Mouse (Mus musculus) lung, postnatal 4 days (tissue): ENCODE results near the gene Nfe2l2.
"Not testable (repeated sequence)": the region's sequence is repeated elsewhere in the genome, so short reads cannot be mapped to it uniquely, and the experiment has no call there.

Source experiments
- DNase-seq, 2 experiments: peaks; one replicate each; pipeline ENCODE4 v3.0.0; 2021

The Nfe2l2 gene

GRCm38 (mm10) chr2:75642795-75643550, 61.5 kb downstream of the Nfe2l2 start:
- peak; percentile 29 to 48 for DNase-seq

DNA sequence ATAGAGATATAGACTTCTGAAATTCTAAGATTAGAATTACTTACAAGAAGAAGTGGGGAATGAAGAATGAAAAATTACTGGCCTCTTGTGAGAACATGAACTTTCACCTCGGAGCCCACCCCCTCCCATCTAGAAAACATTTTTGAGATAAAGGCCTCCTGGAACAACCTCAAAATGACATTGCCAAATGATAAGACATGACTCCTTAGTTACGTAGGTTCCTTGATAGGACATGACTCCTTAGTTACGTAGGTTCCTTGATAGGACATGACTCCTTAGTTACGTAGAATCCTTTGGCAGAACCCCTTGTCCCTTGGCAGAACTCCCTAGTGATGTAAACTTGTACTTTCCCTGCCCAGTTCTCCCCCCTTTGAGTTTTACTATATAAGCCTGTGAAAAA, 62.1 kb downstream of the Nfe2l2 start:
- DNase-seq = not testable (repeated sequence)

GRCm38 (mm10) chr2:75639535-75639934, 64.9 kb downstream of the Nfe2l2 start:
- peak in 1 of 2 experiments; percentile 29 for DNase-seq

- DNase-seq = not testable (repeated sequence)
These were observed 66.6 kb downstream of the Nfe2l2 start for GRCm38 (mm10) chr2:75637822-75638221.

DNA sequence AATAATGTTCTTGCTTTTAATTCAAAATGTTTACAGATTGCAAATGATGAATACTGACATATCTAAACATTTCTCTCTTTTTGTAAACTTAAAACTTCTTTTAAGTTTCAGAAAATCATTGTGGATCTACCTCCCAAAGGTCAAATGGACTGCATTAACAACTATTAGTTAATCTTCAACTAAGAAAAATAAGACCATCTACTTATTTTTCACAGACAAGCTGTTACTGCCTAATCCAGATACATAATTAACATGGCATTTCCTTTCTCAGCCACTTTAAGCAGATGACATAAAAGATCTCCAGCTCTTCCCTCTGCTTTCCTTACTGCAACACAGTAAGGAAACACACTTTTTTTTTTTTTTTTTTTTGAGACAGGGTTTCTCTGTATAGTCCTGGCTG, 67.1 kb downstream of the Nfe2l2 start:
- DNase-seq = no peak

GRCm38 (mm10) chr2:75637055-75637304, 67.5 kb downstream of the Nfe2l2 start:
- not testable (repeated sequence) for DNase-seq

DNA sequence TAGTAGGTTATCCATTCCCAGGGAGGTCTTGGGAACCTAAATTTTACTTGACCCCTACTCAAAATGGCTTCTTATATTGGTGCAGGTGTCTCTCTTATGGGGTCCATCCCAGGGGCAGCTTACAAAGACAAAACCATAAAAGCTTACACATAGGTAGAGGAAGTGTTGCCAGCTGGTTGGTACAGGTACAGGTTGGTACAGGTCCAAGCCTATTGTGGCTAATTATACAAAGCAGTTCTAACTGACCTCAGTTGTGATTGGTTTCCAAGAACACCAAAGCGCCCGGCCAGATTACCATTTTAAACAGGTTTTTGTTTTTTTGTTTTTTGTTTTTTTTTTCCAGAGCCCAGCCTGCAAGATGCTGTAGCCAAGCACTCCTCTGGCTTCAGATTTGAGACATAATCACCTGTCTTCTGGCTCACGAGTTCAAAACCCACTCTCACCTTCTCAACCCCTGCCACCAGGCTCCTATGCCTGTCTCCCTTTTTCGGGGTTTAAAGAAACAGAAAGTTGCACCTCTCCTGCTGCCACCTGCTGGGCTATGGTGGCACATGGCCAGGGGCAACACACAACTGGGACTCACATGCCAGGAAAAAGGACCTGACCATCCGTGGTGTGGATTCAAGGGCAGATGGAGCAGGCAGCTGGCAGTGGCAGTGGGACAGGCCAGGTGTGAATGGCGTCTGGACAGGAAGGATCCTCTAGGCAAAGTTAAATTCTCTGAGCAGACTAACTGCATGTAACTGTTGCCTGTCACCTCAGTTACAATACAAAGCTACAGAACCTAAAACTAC, 68.0 kb downstream of the Nfe2l2 start:
- peak; percentile 62 to 64 for DNase-seq

GRCm38 (mm10) chr2:75634431-75634830, 70.0 kb downstream of the Nfe2l2 start:
- not testable (repeated sequence) for DNase-seq

DNA sequence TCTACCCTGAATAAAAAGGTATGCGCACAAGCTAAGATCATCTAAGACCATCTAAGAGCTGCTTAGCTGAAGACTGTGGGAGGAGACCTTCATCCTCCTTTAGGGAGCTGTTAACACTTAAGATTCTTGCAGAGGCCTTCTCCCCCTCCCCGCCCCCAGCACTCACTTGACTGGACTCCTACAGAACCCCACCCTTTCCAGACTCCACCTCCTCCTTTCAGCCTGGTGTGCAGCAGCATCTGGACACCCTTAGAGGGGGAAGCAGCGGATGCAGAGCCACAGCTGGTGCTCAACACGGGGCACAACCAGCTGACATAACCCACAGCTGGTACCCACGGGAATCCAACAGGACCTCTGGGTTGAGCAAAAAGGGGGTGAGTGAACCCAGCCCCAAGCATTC, 70.7 kb downstream of the Nfe2l2 start:
- DNase-seq = peak; percentile 50 to 74

GRCm38 (mm10) chr2:75633381-75633780, 71.1 kb downstream of the Nfe2l2 start:
- DNase-seq = peak; percentile 30 to 49

DNA sequence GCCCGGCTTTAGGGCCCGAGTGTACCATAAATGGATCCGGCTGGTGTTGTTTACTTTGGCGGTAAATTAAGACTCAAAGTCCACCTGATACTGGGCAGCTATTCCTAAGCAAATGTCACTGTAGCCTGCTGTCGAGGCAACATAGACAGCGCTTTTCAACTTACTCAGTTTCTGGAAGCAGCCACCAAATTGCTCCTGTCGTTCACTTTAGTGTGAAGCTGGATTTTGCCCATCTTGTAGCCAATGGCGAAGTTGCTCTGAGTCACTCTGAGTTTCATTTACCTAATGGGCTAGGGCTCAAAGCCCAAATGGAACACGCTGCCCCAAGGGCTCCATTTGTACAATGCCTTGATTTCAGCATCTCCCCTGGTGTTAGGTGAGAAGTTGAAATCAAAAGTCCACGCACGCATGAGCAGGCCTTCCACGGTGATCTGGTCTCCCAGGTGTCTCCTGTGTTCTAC, 71.7 kb downstream of the Nfe2l2 start:
- DNase-seq = no peak

GRCm38 (mm10) chr2:75632043-75632442, 72.4 kb downstream of the Nfe2l2 start:
- DNase-seq = no peak

DNA sequence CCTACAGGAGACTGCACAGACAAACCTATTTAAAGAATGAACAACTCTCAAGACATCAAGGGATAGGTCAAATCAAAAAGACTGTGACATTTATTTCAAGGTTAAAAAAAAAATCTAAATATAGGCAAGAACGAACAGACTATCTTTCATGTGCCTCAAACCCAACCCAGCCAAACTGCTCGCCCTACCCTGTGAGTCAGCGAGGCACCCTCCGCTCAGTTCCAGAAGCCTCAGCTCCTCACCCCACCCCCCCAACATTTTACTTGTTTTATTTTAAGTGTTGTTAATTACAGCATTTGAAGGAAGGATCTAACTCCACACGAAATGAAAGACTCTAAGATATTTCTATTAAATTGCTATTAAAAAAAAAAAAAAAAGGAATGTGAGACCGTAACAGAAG, 73.0 kb downstream of the Nfe2l2 start:
- no peak for DNase-seq

GRCm38 (mm10) chr2:75628487-75628886, 76.0 kb downstream of the Nfe2l2 start:
- DNase-seq = no peak

DNA sequence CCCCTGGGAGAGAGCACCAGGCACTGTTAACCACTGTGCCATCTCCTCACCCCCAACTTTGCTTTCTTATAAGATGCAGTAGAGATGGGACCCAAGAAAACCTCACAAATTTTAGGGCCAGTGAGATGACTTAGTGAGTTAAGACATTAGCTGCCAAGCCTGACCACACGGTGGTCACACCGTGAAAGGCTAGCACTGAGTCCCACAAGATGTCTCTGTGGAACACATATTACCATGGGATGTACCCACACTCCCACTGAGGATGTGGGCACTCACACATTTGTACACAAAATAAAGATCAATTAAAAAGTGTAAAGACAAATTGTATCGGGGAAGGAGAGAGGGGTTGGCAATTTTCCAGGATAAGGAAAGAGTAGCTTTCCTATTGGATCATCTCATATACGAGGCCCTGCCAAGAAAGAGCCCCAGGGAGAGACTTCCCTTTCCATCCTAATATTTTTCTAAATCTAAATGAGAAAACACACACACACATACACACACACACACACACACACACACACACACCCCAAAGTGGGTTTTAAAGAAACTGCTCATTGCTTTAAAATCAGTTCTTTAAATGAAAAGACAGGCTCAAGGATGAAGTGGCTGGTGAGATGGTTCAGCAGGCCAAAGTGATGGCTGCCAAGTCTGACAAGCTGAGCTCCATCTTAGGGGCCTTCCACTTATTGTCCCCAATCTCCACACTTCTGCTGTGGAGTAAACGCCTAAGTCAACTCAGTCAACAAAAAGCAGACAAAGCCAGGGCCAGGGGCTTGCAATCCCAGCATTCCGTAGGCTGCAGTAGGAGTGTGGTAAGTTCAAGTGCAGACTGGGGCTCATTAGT, 77.6 kb downstream of the Nfe2l2 start:
- peak; percentile 65 to 85 for DNase-seq
